Mouse (Mus musculus) R1 (cell line): Measurements from ENCODE around the gene Irs2.
A peak's percentile ranks its signal among the peaks of the same experiment; 100 is the strongest.

Source experiments
- DNase-seq: peaks from one replicate; pipeline ENCODE4 v3.0.0-alpha.2; 2018; ENCODE audit warnings: low read depth, low spot score

The Irs2 gene

DNA sequence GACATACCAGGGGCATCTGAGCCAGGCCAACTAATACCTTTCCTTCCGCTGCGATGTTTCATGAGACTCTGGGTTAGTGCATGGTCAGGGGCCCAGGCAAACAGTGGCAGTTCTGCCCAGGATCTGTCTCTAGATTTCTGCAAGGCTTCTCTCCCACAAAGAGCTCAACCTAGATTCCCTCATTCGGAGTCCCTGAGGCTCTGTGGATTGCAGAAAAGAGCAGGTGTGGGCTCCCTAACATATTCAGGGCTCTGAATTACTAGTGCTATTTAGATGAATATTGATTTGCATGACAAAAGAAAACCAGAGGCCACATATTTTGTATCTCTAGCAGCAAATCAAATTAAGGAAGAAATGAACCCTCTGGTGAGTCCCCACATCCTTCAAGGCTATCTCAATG, 18.3 kb downstream of the Irs2 start:
- DNase-seq = no peak

GRCm38 (mm10) chr8:10986638-10987037, 21.6 kb downstream of the Irs2 start:
- DNase-seq = no peak

- DNase-seq = no peak
These were observed 23.2 kb downstream of the Irs2 start for GRCm38 (mm10) chr8:10985064-10985463.

GRCm38 (mm10) chr8:10980876-10981275, 27.4 kb downstream of the Irs2 start:
- no peak for DNase-seq

DNA sequence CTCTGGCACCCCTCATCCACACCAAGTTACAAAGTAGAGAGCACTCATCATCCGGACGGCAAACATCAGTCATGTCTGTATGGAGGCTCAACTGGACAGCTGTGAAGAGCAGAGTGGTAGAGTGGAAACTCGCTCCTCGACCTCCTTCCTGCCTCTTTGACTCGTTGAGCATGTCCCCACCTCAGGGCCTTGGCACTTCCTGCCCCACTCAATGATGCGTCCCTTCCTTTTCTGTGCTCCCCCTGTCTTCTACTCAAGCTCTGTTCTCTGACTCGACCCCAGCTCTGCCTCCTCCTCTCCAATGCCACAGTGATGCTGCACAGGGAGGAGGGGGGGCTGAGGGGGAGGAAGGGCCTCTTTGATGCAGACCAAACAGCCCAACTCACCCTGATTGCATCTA, 28.3 kb downstream of the Irs2 start:
- DNase-seq = no peak

- no peak for DNase-seq
These were observed 29.0 kb downstream of the Irs2 start for GRCm38 (mm10) chr8:10979196-10979794.

DNA sequence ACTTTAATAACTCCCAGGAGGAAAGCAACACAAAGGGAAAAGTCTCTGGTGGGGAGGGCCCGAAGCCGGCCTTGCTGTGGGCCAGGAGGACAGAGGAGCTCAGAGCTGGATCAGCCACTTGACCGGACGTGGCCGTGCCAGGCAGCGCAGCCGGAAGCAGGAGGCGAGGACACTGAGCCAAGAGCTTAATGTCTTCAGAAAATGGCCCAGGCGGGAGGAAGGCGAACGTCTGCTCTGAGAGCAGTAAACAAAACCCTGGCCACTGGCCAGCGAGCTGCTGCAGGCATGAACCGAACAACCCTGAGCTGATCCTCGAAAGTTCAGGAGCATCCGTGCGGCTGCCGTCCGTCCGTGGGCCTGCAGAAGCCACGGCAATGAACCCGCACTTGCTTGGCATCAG, 29.9 kb downstream of the Irs2 start:
- no peak for DNase-seq

DNA sequence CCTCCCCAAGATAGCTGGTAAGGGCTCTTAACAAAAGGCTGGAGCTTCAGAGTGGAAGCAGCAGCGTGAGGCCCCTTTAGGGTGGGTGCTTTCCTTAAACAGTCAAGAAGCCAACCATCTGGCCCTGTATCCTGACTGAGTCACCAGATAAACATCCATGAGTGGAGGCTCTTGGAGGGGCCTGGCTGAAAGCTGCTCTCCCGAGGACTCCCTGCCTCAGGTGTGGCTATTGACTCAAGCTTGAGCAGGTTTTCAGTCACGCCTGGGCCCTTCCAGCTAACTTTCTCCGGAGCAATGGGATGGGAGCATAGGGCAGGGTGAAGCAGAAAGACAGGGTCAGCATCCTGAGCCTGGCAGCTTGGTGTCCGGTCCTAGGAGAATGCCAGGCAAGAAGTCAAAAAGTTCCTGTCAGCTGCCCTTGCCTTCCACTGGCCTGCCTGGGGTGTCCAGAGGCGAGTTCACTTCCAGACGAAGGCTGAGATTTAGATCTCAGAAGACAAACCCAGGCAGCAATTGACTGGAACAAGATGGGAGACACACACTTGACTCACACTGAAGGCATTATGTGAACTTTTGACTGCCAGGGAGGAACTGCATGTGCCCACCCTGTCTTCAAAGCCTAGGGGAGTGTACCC, 30.4 kb downstream of the Irs2 start:
- no peak for DNase-seq

DNA sequence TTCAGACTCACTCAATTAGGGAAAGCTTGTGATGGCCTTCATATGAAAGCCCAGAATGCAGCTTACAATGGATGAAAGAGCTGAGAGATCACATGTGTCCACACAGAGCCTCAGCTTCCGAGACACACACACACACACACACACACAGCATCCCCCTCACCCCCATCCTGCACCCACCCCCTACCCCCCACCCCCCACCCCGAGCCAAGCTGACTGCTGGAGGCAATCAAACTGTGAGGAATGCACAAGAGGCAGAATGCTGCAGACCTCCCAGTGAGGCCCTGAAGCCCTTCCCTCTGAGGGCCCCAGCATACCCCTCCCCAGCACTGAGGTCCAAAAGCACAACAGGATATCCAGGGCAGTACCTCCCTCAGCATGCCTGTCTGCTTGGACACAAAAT, 33.6 kb downstream of the Irs2 start:
- no peak for DNase-seq

DNA sequence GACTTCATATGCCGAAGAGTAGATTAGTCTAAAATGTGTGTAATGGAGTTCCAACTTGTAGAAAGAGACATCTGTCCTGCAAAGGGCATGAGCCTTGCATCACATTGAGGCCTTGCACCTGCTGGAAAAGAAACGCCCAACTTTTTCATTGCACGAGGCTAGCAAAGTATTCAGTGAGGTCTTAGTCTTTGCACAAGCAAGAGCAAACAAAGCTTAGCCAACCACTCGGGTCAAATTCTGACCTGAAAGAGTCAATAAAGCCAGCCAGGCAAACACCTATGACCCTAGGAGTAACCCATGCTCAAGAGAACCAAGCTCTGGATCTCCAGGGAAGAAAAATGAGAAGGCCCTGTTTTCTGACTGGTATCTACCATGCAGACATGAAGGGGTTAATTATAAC, 34.1 kb downstream of the Irs2 start:
- DNase-seq = no peak

DNA sequence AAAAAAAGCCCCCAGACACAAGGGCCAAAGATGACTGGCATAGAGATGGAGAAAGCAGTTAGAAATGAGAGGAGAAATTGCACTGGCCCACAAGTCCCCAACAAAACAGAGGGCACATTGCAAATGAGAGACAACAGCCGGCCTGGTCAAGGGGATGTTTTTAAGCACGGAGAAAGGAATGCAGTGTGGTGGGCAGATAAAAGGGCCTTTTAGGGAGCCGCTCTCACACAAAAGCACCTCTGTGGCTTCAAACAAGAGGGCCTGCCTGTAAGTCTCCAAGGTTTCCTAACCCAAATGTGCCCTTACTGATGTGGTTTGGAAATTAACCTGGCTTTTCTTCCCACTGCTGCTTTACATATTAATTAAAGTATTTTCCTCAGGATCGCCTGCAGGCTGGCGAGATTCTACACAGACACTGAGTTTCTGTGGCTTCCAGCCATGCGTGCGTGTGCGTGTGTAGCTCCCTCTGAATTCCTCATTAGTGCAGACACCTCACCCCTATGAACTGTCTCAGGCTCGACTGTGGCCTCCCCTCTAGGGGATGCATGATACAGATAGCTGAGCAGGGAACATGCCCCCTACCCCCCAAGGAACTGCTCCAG, 35.3 kb downstream of the Irs2 start:
- no peak for DNase-seq

DNA sequence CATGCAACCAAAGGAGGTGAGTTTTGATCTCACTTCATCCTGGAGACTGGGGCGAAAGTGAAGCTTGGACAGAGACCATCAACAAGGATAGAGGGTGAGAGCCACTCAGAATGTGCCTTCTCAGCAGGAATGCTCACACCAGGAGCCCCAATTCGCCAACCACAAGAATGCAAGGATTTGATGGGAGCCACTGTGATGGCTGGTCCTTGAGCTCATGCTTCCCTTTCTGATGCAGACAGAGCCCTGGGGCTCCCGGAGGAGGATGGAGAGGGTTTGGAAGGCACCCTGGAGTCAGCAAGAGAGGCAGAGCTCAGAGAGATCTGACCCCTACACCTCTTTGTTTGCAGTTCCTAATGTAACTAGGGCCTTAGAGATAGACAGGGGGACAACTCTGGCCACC, 36.3 kb downstream of the Irs2 start:
- DNase-seq = peak; percentile 63

DNA sequence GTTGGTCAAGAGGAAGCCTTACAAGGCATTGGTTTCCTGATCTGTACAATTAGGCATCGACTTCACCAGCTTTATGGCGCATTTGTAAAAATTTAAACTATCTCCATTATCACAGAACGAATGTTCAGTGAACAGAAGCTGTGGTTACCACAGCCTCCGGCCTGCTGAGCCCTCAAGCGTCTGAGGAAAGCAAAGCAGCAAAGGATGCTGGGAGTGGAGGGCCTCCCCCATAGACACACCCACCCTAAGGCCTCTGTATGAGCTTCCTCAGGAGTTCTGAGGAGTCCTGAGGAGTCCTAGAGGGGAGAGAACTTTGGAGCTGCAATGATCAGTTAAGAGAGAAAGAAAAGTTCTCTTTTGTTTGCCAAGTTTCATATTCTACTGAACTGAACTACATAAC, 36.7 kb downstream of the Irs2 start:
- DNase-seq = peak; percentile 40

DNA sequence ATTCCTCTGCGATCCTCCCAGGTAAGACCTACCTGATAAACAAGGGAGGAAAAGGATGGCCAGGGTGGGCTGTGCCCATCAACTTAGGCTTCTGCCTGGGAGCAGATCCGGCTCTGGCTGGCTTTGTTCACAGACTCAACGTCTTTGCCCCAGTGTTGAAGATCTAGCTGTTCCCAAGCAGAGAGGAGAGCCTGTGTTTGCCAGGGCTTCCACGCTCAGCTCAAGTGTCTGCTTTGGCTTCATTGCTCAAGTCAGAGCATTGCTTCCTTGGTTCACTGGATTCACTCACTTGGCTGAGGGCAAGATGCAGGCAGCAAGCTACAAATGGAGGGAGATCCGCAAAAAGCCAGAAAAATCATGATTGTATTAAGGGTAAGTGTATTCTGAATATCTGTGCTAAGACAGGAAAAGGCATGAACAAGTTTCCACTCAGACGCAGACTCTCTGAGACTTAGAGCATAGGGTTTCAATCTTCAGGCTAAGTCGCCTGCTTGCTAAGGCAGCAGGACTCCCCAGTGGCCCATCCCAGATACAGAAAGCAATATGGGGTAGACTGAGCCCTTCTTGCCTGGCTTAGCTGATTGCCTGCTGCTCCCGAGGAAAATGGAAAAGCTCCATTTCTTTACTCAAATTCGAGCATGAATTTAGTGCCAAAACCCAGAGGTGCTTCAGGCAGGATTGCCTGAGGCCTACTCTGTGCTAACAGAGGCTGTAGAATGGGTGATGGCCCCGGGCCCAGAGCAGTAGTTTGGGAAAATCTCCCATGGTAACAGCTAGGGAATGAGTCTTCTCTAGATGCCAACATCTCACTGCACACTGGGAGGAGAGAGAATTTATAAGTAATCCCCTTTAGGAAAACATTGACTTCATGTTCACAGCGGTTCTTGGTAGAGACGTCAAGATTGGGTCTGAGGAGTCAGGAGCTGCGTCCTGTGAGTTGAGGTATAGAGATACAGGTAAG, 37.5 kb downstream of the Irs2 start:
- DNase-seq = no peak

- no peak for DNase-seq
These were observed 39.6 kb downstream of the Irs2 start for GRCm38 (mm10) chr8:10968687-10969086.

GRCm38 (mm10) chr8:10965401-10966117, 42.7 kb downstream of the Irs2 start:
- no peak for DNase-seq

DNA sequence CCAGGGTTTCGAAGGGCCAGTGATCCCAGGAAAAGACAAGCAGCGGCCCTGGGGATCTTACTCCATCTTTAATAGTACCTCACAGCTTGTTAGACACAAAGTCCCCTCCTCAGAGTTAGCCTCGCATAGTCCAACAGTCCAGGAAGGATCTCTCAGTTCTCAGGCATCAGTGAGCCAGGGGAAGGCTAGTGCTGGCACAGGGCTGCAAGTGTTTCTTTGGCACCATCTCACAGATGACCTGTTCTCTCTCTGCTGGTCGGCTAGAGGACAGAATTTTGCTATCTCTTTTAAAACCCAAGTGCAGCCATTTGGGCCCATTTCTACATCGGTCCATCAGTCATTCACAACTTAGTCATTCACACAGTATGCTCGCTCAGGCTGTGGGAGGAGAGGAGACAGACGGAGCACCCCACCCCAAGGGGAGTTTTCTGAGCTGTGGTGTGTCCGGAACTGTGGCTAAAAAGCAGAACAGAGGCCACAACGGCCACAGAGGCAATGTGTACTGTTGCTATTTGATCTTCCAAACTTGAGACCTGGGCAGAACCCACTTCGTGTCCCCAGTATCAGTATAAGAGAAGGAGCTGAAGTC, 43.7 kb downstream of the Irs2 start:
- DNase-seq = no peak

GRCm38 (mm10) chr8:10961989-10962388, 46.3 kb downstream of the Irs2 start:
- peak; percentile 72 for DNase-seq

DNA sequence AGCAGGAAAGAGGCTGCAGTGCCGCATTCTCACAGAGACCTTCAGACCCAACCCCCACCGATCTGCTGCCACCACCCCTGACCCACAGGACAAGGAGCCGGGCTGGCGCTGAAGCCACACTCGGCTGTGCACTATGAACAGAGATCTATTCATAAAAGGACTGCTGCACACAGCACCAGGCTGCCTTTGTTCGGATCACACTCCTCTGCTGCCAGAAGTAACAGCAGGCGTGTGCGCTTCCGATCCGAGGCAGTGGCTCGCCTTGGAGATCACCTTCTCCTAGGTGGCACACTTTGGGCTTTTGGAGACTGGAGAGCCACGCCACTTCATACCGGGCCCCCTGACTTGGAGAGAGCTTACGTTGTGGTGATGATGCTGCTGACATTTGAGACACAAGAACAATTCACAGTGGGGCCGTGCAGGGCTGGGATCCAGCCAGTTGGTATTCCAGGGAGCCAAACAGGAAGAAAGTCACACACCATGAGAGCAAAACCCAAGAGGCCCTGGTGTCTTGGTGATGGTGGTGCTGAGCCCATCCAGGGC, 47.9 kb downstream of the Irs2 start:
- peak; percentile 24 for DNase-seq

DNA sequence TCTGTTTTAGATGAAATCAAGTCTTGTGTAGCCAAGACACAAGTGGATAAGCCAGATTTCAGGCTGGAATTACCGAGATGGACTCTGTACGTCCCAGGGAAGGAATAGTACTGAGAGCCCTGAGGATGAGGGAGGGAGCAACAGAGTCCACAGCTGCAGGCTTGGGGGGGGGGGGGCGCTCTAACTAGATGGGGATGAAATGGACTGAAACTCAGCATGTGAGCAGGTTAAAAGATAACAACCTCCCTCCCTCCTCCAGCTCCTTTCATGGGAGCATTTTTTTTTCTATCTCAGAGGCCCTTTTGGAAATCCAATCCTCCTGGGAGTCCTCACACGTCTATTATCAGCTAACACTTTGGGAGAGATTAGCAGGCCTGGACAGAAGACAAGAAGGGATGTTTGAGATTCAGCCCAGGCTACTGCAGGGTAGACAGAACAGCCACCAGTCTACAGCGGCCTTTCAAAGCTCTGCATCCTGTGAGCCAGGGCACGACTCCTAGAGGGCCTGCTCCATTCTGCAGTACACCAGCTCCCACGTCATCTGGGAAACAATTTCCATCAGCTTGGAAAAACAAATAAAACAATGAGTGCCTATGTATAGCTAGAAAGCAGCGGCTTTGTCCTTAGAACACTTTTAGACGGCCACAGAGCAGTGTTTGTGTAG, 50.8 kb downstream of the Irs2 start:
- no peak for DNase-seq
